Mouse (Mus musculus) WW6 (cell line): ENCODE data around the gene Golga1.
"Not testable (repeated sequence)": the region's sequence is repeated elsewhere in the genome, so short reads cannot be mapped to it uniquely, and the experiment has no call there.

Experiments used
- DNase-seq: peaks from one replicate; pipeline ENCODE4 v3.0.0-alpha.2; 2013; ENCODE audit warnings: low read depth, low spot score

The Golga1 gene

GRCm38 (mm10) chr2:39065400-39065987, at the start of gene Golga1:
Gene Golga1, minus strand, starts transcription at chr2:39065541.
- peak; percentile 84 for DNase-seq

- no peak for DNase-seq
Observed at GRCm38 (mm10) chr2:39114093-39114492, 48.8 kb upstream of the Golga1 start.

DNA sequence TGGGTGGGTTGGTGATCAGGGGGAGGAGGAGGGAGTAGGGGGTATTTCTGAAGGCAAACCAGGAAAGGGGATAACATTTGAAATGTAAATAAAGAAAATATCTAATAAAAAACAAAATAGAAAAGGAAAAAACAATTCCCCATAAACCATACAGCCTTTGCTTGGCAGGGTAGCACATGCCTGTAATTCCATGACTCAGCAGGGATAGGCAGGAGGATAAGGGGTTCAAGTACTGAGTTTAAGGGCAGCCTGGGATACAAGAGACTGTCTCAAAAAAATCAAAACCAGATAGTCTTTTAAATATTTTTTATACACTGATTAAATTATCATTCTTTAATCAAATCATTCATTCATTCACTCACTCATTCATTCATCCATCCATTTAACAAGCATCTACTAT, 45.2 kb upstream of the Golga1 start:
- no peak for DNase-seq

GRCm38 (mm10) chr2:39109712-39110111, 44.4 kb upstream of the Golga1 start:
- DNase-seq, result not testable (repeated sequence)

DNA sequence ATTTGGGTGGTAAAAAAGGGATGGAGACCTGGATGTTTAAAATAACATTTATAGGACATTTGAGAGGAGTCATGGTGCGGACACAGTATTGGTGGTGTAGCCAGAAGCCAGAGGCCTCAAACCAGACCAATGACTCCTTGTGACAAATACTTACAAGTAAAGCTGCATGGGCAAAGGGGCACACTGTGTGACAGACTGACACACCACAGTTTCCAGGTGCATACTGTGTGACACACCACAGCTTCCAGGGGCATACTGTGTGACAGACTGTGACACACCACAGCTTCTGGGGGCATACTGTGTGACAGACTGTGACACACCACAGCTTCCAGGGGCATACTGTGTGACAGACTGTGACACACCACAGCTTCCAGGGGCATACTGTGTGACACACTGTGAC, 34.6 kb upstream of the Golga1 start:
- DNase-seq, result not testable (repeated sequence)

DNA sequence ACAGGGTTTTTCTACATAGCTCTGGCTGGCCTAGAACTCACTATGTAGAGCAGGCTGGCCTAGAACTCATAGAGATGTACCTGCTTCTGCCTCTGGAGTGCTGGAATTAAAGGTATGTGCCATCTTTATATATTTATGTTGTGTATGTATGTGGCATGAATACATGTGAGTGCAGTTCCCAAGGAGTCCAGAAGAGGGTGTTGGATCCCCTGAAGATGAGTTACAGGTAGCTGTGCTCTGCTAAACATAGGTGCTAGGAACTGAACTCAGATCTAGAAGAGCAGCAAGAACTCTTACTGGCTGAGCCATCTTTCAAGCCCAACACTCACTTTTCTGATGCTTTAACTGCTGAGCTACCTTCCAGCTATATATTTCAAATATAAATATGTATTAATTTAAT, 32.7 kb upstream of the Golga1 start:
- DNase-seq, result peak; percentile 34

DNA sequence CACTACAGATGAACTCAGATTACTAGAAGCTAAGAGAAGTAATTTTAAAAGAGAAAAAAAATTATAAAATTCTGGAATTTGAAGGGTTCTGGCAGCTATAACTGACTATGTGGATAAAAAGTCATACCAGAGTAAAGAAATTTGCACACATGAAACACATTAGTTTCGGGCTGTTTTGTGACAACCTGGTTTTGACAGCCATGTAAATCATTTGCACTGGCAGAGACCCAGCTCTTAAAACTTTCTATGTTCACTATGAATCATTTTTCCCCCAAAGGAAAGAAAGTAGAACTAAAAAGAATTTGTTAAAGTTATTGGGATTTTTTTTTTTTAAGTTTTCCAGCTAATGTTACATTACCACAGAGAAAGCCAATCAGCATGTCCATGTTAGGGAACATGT, 26.6 kb upstream of the Golga1 start:
- DNase-seq, result no peak

GRCm38 (mm10) chr2:39082706-39083105, 17.4 kb upstream of the Golga1 start:
- no peak for DNase-seq

- no peak for DNase-seq
Observed at GRCm38 (mm10) chr2:39070666-39071065, 5.3 kb upstream of the Golga1 start.

GRCm38 (mm10) chr2:39069096-39069495, 3.8 kb upstream of the Golga1 start:
- no peak for DNase-seq

DNA sequence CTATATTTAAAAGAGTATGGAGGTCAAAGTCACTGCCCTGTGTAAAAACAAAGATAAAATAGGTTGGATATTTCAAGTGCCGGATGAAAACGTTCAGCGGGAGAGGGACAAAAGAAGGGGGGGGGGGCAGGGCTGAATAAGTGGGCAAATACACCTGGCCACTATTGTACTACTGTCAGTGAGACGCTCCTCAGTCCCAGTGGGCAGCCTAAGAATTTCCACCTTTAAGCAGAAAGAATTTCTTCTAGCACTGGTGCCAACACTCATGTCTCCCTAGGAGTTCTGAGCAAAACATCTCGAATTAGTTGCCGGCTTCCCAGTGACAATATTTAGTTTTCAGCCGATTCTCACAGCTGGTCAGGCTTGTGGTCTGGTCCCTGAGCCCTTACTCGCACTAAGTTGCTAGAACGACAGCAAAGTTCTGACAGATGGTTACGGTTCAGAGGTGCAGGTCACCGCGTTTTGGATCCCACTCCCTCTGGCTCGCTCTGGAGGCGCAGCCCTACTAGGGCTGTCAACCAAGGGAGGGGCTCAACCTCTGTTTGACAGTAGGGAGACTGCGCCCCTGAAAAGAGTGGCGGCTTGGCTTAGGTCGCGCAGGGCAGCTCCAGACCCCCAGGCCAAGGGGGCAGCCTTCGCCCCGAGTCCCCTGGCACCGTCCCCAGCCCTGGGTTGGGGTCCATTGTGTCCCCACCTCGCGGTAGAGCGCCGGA, 498 bp downstream of the Golga1 start:
- DNase-seq, result no peak

DNA sequence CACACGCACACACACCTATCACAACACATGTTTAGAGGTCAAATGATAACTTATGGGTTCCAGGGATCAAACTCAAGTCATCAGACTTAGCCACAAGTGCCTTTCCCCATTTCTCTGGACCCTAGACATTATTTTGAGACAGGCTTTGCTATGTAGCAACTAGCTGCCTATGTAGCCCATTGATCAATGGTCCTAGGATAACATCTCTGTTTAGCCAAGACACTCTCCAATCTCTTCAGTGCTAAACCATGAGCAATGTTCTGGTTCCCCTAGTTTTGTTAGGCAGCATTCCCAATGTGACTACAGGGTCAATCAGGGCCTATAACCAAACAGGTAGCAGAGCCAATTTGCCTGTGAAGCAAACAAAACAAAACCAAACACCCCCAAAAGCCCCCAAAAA, 16.8 kb downstream of the Golga1 start:
- no peak for DNase-seq

DNA sequence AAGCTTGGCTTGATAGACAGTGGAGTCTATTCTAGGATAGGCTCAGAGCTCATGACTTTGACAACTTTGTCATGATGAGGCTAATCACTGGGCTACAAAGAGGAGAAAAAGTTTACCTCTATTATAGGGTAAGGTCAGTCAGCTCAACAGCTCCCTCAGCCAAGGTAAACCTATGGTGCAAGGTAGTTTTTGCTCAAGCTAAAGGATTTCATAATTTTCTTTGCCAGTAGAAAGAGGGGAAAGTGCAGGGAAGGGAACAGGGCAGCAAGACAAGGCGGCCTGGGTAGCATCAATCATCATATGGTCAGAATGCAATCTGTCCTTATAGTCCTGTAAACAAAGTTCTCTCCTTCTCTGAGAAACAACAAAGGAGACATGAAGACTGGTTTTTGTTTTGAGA, 25.1 kb downstream of the Golga1 start:
- no peak for DNase-seq

- DNase-seq, result no peak
Observed at GRCm38 (mm10) chr2:39031611-39032010, 33.7 kb downstream of the Golga1 start.

GRCm38 (mm10) chr2:39020004-39020403, 45.3 kb downstream of the Golga1 start:
- no peak for DNase-seq

DNA sequence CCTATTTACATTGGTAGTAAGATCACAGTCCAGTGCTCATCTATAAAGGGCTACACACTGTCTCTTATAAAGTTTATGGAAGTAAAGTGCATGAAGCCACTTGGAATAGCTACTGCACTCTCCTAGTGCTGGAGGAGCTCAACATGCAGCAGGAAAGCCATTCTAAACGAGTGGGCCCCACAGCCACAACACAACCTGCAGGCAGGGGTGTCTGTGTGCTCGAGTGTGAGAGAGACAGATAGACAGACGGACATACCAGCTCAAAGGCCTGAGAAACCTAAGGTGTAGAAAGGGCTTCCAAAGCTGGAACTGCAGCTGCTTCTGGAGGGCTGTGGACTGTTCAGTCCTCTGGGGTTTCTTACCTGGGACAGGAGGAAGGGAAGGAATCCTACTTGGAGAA, 48.8 kb downstream of the Golga1 start:
- no peak for DNase-seq

DNA sequence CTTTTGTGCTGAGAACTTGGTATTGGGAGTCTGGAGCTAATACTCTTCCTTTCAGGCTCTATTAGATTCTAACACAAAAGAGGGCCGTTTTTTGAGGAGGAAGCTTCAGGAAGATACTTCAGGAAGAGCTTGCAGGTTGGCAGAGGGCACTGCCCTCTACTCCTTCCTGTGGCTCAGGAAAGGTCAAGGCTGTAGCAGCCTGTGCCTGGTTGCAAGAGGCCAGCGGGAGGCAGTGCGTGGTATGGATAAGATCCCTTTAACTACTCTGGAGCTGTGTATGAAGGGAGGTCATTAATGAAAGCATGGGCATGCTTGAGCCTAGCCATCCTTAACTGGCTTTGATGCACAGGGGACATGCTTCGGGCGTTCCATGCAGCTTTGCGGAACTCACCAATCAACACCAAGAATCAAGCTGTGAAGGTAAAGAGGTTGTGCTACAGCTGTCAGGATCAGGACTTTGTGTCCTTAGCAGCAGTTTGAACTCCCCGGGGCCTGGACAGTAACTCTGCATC, 52.5 kb downstream of the Golga1 start:
- no peak for DNase-seq

GRCm38 (mm10) chr2:39011971-39012370, 53.4 kb downstream of the Golga1 start:
- no peak for DNase-seq

- no peak for DNase-seq
Observed at GRCm38 (mm10) chr2:39011264-39011663, 54.1 kb downstream of the Golga1 start.

- not testable (repeated sequence) for DNase-seq
Observed at GRCm38 (mm10) chr2:39010144-39010543, 55.2 kb downstream of the Golga1 start.

GRCm38 (mm10) chr2:39008954-39009365, 56.4 kb downstream of the Golga1 start:
- no peak for DNase-seq

GRCm38 (mm10) chr2:39008350-39008851, 56.9 kb downstream of the Golga1 start:
- no peak for DNase-seq

DNA sequence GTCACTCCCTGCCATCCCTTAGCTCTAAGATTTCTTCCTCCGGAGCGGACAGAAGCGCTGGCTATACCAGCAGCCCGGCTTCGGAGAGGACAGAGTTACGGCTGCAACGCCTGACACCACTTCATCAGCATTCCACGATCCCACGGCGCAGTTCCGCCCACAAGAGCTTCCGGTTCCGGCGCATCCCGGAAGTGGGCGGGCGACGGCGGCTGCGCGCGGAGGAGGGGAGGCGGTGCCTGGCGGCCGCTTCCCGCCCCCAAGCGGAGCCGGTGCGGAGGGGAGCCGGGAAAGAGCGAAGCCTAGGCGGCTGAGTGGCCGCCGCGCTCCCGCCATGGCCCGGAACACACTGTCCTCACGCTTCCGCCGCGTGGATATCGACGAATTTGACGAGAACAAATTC, 57.5 kb downstream of the Golga1 start:
- peak; percentile 77 for DNase-seq
